11 mouse cellular contexts compared by ENCODE assay signal in the genomic region with DNA sequence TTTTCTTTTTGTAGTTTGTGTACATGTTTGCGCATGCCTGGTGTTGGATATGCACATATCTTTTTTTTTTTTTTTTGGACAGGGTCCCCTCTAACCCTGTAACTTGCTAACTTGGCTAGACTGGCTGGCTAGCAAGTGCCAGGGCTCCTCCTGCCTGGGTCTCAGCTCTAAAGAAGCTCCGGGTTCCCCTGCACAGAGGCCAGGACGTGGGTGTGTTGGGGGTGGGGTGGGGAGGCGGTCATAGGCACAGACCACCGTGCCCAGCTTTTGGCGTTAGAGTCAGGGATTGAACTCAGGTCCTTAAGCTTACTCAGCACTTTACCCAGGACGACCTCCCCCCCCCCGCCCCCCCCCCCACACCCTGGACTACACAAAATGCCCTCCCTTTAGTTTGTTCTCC. TPM values are rescaled to one million over a fixed set of nuclear protein-coding genes. Genes with fewer than 3 reads are reported as not detected.
DNase-seq lines count a peak whose midpoint lies in the region; ATAC-seq and TF ChIP-seq lines count a peak whose summit lies in the region.
"Had no signal": no experiment of that assay in that cellular context is flagged by ENCODE, and none has a peak within 500 bp of the region (broad histone marks: within the 10 kb centered on the region; RNA-seq: fewer than 3 reads in every experiment).

No protein-coding gene starts in this region.

- H3K79me2 ChIP-seq in macrophage (ENCODE audit: inconsistent target) = no peaks in the 10 kb centered on the region

- TF ChIP-seq CTCF in G1E (IDR thresholded peaks at IDR 0.05; ENCODE audit: low read depth, low read length) = no peak

- H3K27ac ChIP-seq in heart, embryonic 14.5 days (replicated peaks in 1 of 2; ENCODE audit: control insufficient read depth in 1 of 2, insufficient read depth in 1 of 2, low read depth in 2 of 2, low read length in 2 of 2) = no peak overlapping the region
- H3K27ac ChIP-seq in hindbrain, embryonic 12.5 days = no peak overlapping the region
- H3K27ac ChIP-seq in macrophage = no peak overlapping the region

- WGBS in heart, embryonic 14.5 days = 45% methylated on average over 7 of the region's 8 CpGs
- 49% methylated on average over 3 of the region's 8 CpGs for WGBS in hindbrain, embryonic 12.5 days
- WGBS in macrophage (ENCODE audit: missing documents) = 55% methylated on average over 6 of the region's 8 CpGs

- no peak for DNase-seq in heart, postnatal 36 days
- no peak for DNase-seq in G1E (ENCODE audit: low spot score)
- DNase-seq in adrenal gland, postnatal 14 days = no peak
- DNase-seq in thymus, postnatal 0 days (ENCODE audit: low spot score) = no peak
- DNase-seq in spleen, postnatal 36 days (ENCODE audit: low spot score in 2 of 2) = no peak
- DNase-seq: gastrocnemius, postnatal 14 days; lung, adult 18-20 months; spleen, adult 18-20 months had no signal

- ATAC-seq in heart, embryonic 14.5 days (ENCODE audit: insufficient number of reproducible peaks, insufficient read depth, low FRiP score, low read depth) = no peak
- ATAC-seq in G1E (ENCODE audit: extremely low read depth, insufficient number of reproducible peaks, low FRiP score, poor library complexity, severe bottlenecking) = no peak
- no peak for ATAC-seq in hindbrain, embryonic 12.5 days (ENCODE audit: low FRiP score)

- H3K9ac ChIP-seq in heart, embryonic 14.5 days (ENCODE audit: low read length) = no peak overlapping the region
- peak overlapping the region; percentile 84 for H3K9ac ChIP-seq in hindbrain, embryonic 12.5 days

- H3K4me1 ChIP-seq in heart, embryonic 14.5 days (ENCODE audit: control insufficient read depth in 2 of 2, insufficient read depth in 2 of 2, low read length in 2 of 2) = peaks cover 8 to 22% of the 10 kb centered on the region in 2 experiments
- peaks cover 35% of the 10 kb centered on the region for H3K4me1 ChIP-seq in G1E (ENCODE audit: insufficient read depth, low read depth, low read length)
- H3K4me1 ChIP-seq in hindbrain, embryonic 12.5 days = peaks cover 27% of the 10 kb centered on the region

- H3K27me3 ChIP-seq in heart, embryonic 14.5 days (ENCODE audit: control insufficient read depth, insufficient read depth, low read length) = no peaks in the 10 kb centered on the region
- no peaks in the 10 kb centered on the region for H3K27me3 ChIP-seq in G1E (ENCODE audit: insufficient read depth, low read length)
- H3K27me3 ChIP-seq in hindbrain, embryonic 12.5 days = no peaks in the 10 kb centered on the region

- H3K36me3 ChIP-seq in heart, embryonic 14.5 days (ENCODE audit: control insufficient read depth, insufficient read depth, low read length) = peaks cover 19% of the 10 kb centered on the region
- H3K36me3 ChIP-seq in G1E (replicated peaks) (peaks cover 54% of the 10 kb centered on the region), macrophage (ENCODE audit: inconsistent target) (peaks cover 5% of the 10 kb centered on the region; the same call in 1 of the 2 replicates)
- H3K36me3 ChIP-seq in hindbrain, embryonic 12.5 days = peaks cover 13% of the 10 kb centered on the region

- intact Hi-C loops in heart, postnatal 36 days (cut with DNase I) = loop anchor here (1.0 to 5.0 kb wide), 3 partner anchors 27 to 215 kb away; a partner anchor contains a TSS

- no peaks in the 10 kb centered on the region for H3K9me3 ChIP-seq in heart, embryonic 14.5 days (ENCODE audit: control insufficient read depth, low read length)
- 0 out of 2 replicates have a peak, but pooled peaks cover 2% of the 10 kb centered on the region for H3K9me3 ChIP-seq in G1E (replicated peaks)
- no peaks in the 10 kb centered on the region for H3K9me3 ChIP-seq in hindbrain, embryonic 12.5 days (replicated peaks)

- H3K4me2 ChIP-seq in heart, embryonic 14.5 days (ENCODE audit: low read length) = peak overlapping the region; percentile 73
- H3K4me2 ChIP-seq in hindbrain, embryonic 12.5 days (replicated peaks) = peak overlapping the region; percentile 83

- H3K4me3 ChIP-seq in heart, embryonic 14.5 days (ENCODE audit: control insufficient read depth in 1 of 2, insufficient read depth in 1 of 2, low read depth in 1 of 2, low read length in 2 of 2) = peak overlapping the region; percentile 75 to 81; a peak in 3 of 4 replicates
- peak overlapping the region; percentile 90 for H3K4me3 ChIP-seq in G1E (ENCODE audit: low read depth, low read length)
- peak overlapping the region; percentile 84 for H3K4me3 ChIP-seq in hindbrain, embryonic 12.5 days
- peak overlapping the region; percentile 52; the same call in 1 of the 2 replicates for H3K4me3 ChIP-seq in macrophage (ENCODE audit: inconsistent target)

RNA-seq across cellular contexts. Expression of a gene that starts 1.1 kb away (rescaled TPM):
- 12.8 and 13.6 TPM in 2 replicates for polyA plus RNA-seq in heart, embryonic 14.5 days (2014; fragmentation: Nextera tagmentation; extraction: Ambion mirVana)
- total RNA-seq in heart, postnatal 36 days (2021) = 10 to 100 TPM; 12.2 to 14.8 TPM
- total RNA-seq in G1E (2014; fragmentation: Nextera tagmentation) = 55.0 and 55.7 TPM in 2 replicates
- total RNA-seq in G1E (2017) = 28.4 and 32.8 TPM in 2 replicates
- 54.5 and 60.8 TPM in 2 replicates for polyA plus RNA-seq in G1E (2012)
- 43.6 and 45.8 TPM in 2 replicates for polyA plus RNA-seq in hindbrain, embryonic 12.5 days (2016; fragmentation: Nextera tagmentation; extraction: Ambion mirVana)
- 10 to 100 TPM; 16.6 to 81.6 (median 39.3) TPM for total RNA-seq in macrophage (2018; cell fraction: chromatin; rRNA removed)
- total RNA-seq in macrophage (2018; cell fraction: cytosol; rRNA removed) = 10 to 100 TPM; 26.6 to 41.2 (median 33.6) TPM
- 10 to 100 TPM; 23.2 to 78.2 (median 37.0) TPM for total RNA-seq in macrophage (2018; cell fraction: nucleus; rRNA removed)
- polyA plus RNA-seq in macrophage (2018) = 34.8 to 38.4 TPM (median 34.8 TPM) in 3 replicates
- 287 and 307 TPM in 2 replicates for total RNA-seq in adrenal gland, postnatal 14 days (2021)
- 25.2 and 26.3 TPM in 2 replicates for polyA plus RNA-seq in thymus, postnatal 0 days (2015; fragmentation: Nextera tagmentation; extraction: Ambion mirVana)

RNA-seq across cellular contexts. Expression of a gene that starts 27.6 kb away (rescaled TPM):
- polyA plus RNA-seq in heart, embryonic 14.5 days (2014; fragmentation: Nextera tagmentation; extraction: Ambion mirVana) = 7.8 and 8.1 TPM in 2 replicates
- 1 to 10 TPM; 2.5 to 3.0 TPM for total RNA-seq in heart, postnatal 36 days (2021)
- total RNA-seq in G1E (2014; fragmentation: Nextera tagmentation) (2.2 and 3.1 TPM in 2 replicates), G1E (2017) (3.7 and 3.8 TPM in 2 replicates)
- polyA plus RNA-seq in G1E (2012) (1.3 and 1.4 TPM in 2 replicates), macrophage (2018) (1.7 to 2.1 TPM (median 1.8 TPM) in 3 replicates)
- polyA plus RNA-seq in hindbrain, embryonic 12.5 days (2016; fragmentation: Nextera tagmentation; extraction: Ambion mirVana) = 41.4 and 43.0 TPM in 2 replicates
- total RNA-seq in macrophage (2018; cell fraction: chromatin; rRNA removed) = 1 to 10 TPM in 17 of 26 experiments, under 1 TPM in 9; 0.41 to 6.4 (median 1.7) TPM
- 1 to 10 TPM in 22 of 26 experiments, under 1 TPM in 4; 0.61 to 4.1 (median 2.3) TPM for total RNA-seq in macrophage (2018; cell fraction: cytosol; rRNA removed)
- total RNA-seq in macrophage (2018; cell fraction: nucleus; rRNA removed) = 1 to 10 TPM in 22 of 26 experiments, under 1 TPM in 4; 0.77 to 6.2 (median 1.9) TPM
- 5.8 and 6.1 TPM in 2 replicates for total RNA-seq in adrenal gland, postnatal 14 days (2021)
- 6.3 and 6.6 TPM in 2 replicates for polyA plus RNA-seq in thymus, postnatal 0 days (2015; fragmentation: Nextera tagmentation; extraction: Ambion mirVana)

RNA-seq across cellular contexts. Expression of a gene that starts 42.9 kb away (rescaled TPM):
- polyA plus RNA-seq in heart, embryonic 14.5 days (2014; fragmentation: Nextera tagmentation; extraction: Ambion mirVana) = 12.7 and 14.1 TPM in 2 replicates
- 10 to 100 TPM; 45.2 TPM for total RNA-seq in heart, postnatal 36 days (2021)
- total RNA-seq in G1E (2014; fragmentation: Nextera tagmentation) (66.1 and 95.4 TPM in 2 replicates), G1E (2017) (34.6 and 35.7 TPM in 2 replicates)
- polyA plus RNA-seq in G1E (2012) (4.5 and 5.4 TPM in 2 replicates), macrophage (2018) (39.5 to 63.4 TPM (median 40.8 TPM) in 3 replicates)
- polyA plus RNA-seq in hindbrain, embryonic 12.5 days (2016; fragmentation: Nextera tagmentation; extraction: Ambion mirVana) = 24.6 and 25.8 TPM in 2 replicates
- 100 to 1,000 TPM; 115 to 395 (median 255) TPM for total RNA-seq in macrophage (2018; cell fraction: chromatin; rRNA removed)
- total RNA-seq in macrophage (2018; cell fraction: cytosol; rRNA removed) = 100 to 1,000 TPM in 8 of 26 experiments, 10 to 100 TPM in 18; 48.5 to 121 (median 89.8) TPM
- 100 to 1,000 TPM in 25 of 26 experiments, 10 to 100 TPM in 1; 95.1 to 370 (median 188) TPM for total RNA-seq in macrophage (2018; cell fraction: nucleus; rRNA removed)
- total RNA-seq in adrenal gland, postnatal 14 days (2021) = 95.8 and 102 TPM in 2 replicates
- polyA plus RNA-seq in thymus, postnatal 0 days (2015; fragmentation: Nextera tagmentation; extraction: Ambion mirVana) = 23.8 and 27.3 TPM in 2 replicates

RNA-seq across cellular contexts. Expression of a gene that starts 45.8 kb away (rescaled TPM):
- not detected in 2 replicates for polyA plus RNA-seq in heart, embryonic 14.5 days (2014; fragmentation: Nextera tagmentation; extraction: Ambion mirVana)
- total RNA-seq in heart, postnatal 36 days (2021) = not detected
- total RNA-seq in G1E (2014; fragmentation: Nextera tagmentation) (not detected in 2 replicates), G1E (2017) (0.05 and 0.17 TPM in 2 replicates)
- polyA plus RNA-seq in G1E (2012) (not detected in 2 replicates), macrophage (2018) (not detected in 3 replicates)
- 0.12 TPM in 1 of 2 replicates, not detected in the other for polyA plus RNA-seq in hindbrain, embryonic 12.5 days (2016; fragmentation: Nextera tagmentation; extraction: Ambion mirVana)
- total RNA-seq in macrophage (2018; cell fraction: chromatin; rRNA removed) = 1 to 10 TPM in 2 of 26 experiments, under 1 TPM in 14, not detected in 10; 0.25 to 1.3 (median 0.50) TPM
- under 1 TPM in 17 of 26 experiments, not detected in 9; 0.03 to 0.28 (median 0.10) TPM for total RNA-seq in macrophage (2018; cell fraction: cytosol; rRNA removed)
- total RNA-seq in macrophage (2018; cell fraction: nucleus; rRNA removed) = 1 to 10 TPM in 7 of 26 experiments, under 1 TPM in 16, not detected in 3; 0.29 to 2.7 (median 0.68) TPM
- total RNA-seq in adrenal gland, postnatal 14 days (2021) = 0.19 TPM in 2 replicates
- polyA plus RNA-seq in thymus, postnatal 0 days (2015; fragmentation: Nextera tagmentation; extraction: Ambion mirVana) = 0.16 and 0.18 TPM in 2 replicates
- total RNA-seq: gastrocnemius, postnatal 14 days had no signal
